Mouse (Mus musculus) gastrocnemius, postnatal 14 days (tissue): ENCODE data around the gene Tspan3. TPM values are rescaled to one million over a fixed set of nuclear protein-coding genes. Genes with fewer than 3 reads are reported as not detected.

Source experiments
- DNase-seq: peaks from one replicate; pipeline ENCODE4 v3.0.0; 2021; ENCODE audit warnings: mixed read lengths
- intact Hi-C: fragments of 180-260 bp; cut with DNase I; formaldehyde crosslinking; loops from one replicate; pipeline ENCODE4 v1.15.1; 2025; ENCODE audit warnings: low total_unique reads
- total RNA-seq, 2 experiments: library from RNA; stranded (reverse); gene quantifications; 2 replicates each; pipeline ENCODE4 v1.2.3; 2021

Gene Tspan3
- total RNA-seq, 2 experiments from 2014 or later, result 131 to 147 TPM

DNA sequence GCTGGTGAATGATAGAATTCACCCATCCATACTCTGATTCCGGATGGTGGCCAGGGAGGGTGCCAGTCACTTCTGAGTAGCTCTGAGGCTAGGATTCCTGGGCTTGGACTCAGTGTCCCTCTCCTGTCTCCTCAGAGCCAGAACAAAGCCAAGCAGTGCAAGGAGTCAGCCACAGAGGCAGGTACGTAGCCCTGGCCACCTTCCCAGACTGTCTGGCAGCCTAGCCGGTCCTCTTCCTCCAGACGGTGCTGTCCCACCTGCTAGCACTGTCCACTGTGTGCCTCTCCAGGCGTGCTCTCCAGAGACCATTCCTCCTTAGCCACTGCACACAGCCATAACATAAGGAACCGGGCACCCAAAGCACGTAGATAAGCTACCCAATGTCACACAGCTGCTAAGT is 41.7 kb downstream of the Tspan3 start:
- DNase-seq, result no peak
- intact Hi-C loops, result no loop called here

GRCm38 (mm10) chr9:56122973-56123372 is 42.3 kb downstream of the Tspan3 start:
- DNase-seq, result no peak

GRCm38 (mm10) chr9:56121097-56121496 is 44.2 kb downstream of the Tspan3 start:
- DNase-seq, result peak; percentile 59

More at GRCm38 (mm10) chr9:56122973-56123372, 42.3 kb downstream of the Tspan3 start:
- intact Hi-C loops, result no loop called here

GRCm38 (mm10) chr9:56119651-56120050 is 45.6 kb downstream of the Tspan3 start:
- DNase-seq, result no peak
- intact Hi-C loops, result loop anchor here (10.0 kb wide), 1 partner anchor 435 kb away; no protein-coding TSS in a partner anchor

More at GRCm38 (mm10) chr9:56121097-56121496, 44.2 kb downstream of the Tspan3 start:
- intact Hi-C loops, result no loop called here

- intact Hi-C loops, result loop anchor here (10.0 kb wide), 1 partner anchor 436 kb away; no protein-coding TSS in a partner anchor
- peak; percentile 49 for DNase-seq
Observed at GRCm38 (mm10) chr9:56118582-56118981, 46.7 kb downstream of the Tspan3 start.

DNA sequence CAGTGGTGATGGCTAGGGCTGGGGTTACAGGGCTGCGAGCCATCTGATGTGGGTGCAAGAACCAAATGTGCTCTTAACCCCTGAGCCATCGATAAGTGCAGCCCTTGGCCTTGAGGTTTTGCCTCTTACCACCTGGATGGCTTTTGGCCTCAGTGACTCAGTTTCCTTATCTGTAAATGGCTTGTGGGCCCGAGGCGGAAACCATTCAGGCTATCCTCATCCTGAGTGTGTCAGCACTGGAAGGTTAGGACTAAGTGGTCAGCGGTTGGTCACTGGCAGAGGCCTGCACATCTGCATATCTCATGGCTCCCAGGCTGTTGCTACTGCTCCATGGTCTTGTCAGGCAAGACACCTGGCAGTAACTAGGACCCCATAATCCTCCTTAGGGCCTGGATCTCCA is 47.2 kb downstream of the Tspan3 start:
- intact Hi-C loops, result loop anchor here (10.0 kb wide), 1 partner anchor 437 kb away; no protein-coding TSS in a partner anchor

GRCm38 (mm10) chr9:56108174-56108573 is 57.1 kb downstream of the Tspan3 start:
- DNase-seq, result no peak
- intact Hi-C loops, result no loop called here

More for the DNA sequence above, 47.2 kb downstream of the Tspan3 start:
- DNase-seq, result no peak

- intact Hi-C loops, result no loop called here
- DNase-seq, result no peak
Observed at GRCm38 (mm10) chr9:56107527-56107926, 57.8 kb downstream of the Tspan3 start.

DNA sequence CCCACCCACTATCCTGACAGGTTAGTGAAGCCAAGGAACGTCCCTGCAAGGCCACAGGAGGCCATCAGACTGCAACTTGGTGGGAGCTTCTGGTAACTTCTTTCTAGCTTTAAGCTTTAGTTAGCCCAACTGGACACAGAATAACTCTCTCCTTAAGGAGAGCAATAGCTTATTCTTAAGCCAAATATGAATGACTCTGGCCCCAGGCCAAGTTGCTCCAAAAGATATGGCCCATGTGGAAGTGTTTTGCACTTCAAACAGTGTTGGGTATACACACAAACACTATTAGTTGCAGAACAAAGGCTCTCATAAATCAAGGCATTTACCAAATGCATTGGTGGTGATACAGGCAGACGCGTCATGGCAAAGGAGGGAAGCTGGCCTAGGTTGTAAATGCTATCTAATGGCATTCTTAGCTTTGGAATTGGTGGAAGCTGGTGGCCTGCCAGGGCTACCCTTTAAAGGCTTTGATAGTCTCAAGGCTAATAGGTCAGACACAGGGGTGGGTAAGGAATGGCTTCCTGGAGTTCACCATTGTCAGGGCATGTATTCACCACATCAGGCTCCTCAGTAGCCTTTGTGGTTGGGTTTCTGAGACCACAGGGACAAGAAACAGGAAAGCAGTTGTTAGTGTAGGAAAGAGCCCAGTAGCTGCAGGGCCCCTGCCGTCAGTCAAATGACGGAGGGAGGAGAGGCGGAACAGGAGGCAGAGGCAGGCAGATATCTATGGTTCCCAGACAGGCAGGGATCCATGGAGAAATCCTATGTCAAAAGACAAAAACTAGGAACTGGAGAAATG is 58.8 kb downstream of the Tspan3 start:
- no peak for DNase-seq
- intact Hi-C loops, result no loop called here

DNA sequence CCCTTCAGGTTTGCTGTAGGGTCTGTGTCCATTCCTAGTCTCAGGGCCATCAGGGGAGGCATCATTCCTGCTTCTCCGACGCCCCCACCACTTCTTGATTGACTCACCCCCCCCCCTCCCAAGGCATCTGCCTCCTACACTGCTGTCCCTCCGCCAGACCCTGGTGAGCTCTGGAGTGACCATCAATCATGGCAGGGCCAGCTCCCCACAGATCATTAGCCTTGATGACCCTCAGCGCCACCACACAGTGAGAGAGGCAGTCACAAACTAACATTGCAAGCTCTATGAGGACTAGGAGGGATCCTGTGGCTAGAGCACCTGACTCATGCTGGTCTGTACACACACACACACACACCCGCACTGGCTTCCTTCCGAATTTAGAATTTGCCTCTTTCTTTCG is 60.4 kb downstream of the Tspan3 start:
- intact Hi-C loops, result no loop called here
- DNase-seq, result no peak

DNA sequence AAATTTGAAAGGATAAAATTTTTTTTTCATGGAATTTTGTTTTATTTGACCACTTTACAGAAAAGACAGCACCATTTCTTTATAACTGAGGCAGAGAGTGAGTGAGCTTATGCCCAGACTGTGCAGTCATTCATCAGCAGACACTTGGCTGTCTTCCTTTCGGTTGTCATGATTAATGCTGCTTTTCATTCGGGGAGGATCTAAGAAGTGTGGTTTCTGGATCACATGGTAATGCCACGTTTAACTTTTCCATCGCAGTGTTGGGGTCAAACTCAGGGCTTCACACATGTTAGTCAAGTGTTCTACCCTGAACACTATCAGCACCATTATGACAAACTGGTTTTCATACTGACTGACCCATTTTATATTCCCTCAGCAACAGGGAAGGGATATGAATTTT is 64.3 kb downstream of the Tspan3 start:
- intact Hi-C loops, result no loop called here
- DNase-seq, result no peak

DNA sequence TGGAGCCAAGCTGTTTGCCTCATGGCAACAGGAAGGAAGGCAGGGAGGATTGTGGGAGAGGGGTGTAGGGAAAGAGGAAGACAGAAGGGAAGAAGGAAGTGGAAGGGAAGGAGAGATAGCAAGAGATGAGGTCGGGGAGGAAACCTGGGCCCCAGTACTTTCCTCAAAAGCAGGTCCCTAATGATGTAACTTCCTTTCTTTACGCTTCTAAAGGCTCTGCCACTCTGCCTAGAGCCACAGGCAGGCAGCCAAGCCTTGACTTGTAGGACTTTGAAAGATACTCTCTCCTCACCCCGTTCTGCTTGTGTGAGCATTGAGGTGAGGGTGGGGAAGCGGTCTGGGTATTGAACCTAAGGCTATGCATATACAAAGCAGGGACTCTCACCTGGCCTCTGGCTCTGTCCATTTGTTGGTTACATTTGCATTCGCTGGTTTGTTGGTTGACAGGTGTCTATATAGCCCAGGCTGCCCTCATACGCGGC is 65.2 kb downstream of the Tspan3 start:
- DNase-seq, result no peak
- intact Hi-C loops, result no loop called here

- intact Hi-C loops, result no loop called here
- no peak for DNase-seq
Observed at GRCm38 (mm10) chr9:56097584-56098298, 67.5 kb downstream of the Tspan3 start.

DNA sequence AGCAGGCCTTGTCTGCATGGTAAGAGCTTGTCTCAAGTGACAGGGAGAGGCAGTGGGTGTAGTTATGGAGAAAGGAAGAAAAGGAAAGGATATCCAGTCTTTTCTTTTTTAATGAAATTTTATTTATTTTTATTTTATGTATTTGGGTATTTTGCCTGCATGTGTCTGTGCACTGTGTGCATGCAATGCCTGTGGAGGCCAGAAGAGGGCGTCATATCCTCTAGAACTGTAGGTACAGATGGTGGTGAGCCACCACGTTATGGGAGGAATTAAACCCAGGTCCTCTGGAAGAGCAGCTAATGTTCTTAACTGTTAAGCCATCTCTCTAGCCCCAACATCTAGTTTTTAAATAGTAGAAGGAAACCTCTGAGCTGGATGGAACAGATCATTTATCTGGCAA is 73.2 kb downstream of the Tspan3 start:
- intact Hi-C loops, result no loop called here

GRCm38 (mm10) chr9:56090546-56091225 is 74.6 kb downstream of the Tspan3 start:
- intact Hi-C loops, result no loop called here
- no peak for DNase-seq

More for the DNA sequence above, 73.2 kb downstream of the Tspan3 start:
- no peak for DNase-seq

DNA sequence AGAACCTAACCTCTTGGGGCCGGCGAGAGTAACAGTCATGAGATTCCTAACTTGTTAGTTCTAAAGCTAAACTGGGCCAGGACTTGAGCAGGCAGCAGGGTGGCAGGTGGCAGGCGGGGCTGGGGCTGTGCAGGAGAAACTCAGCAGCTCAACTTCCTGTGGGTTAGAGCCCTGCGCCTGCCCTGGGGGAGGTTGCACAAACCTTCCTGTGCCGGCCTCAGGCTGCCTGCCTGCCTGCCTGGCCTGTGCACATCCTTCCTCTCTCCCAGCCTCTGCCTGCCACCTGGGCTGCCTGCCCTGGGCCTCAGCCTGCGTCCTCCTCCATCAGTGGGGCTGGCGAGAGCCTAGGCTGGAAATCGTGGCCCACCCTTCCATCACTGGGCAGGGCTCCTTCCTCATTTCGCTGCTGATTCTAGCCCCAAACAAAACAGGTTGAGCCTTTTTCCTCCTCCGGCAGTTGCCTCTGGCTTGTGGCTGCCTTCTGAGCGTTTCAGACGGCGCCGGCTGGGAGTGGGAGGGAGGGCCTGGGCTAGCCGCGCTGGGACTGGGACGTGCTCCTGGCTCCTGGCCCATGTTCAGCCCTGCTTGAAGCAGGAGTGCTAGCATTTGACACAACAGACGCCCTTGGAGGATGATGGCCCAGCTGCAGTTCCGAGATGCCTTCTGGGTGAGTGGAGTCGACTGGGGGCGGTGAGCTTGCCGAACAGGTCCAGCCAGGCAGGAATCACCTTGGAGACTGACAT is 75.3 kb downstream of the Tspan3 start, which contains the start of gene Pstpip1:
Pstpip1 (plus strand) TSS at position 185 of the 743 bp plus-strand sequence.
- DNase-seq, result peak; percentile 89
- intact Hi-C loops, result no loop called here

DNA sequence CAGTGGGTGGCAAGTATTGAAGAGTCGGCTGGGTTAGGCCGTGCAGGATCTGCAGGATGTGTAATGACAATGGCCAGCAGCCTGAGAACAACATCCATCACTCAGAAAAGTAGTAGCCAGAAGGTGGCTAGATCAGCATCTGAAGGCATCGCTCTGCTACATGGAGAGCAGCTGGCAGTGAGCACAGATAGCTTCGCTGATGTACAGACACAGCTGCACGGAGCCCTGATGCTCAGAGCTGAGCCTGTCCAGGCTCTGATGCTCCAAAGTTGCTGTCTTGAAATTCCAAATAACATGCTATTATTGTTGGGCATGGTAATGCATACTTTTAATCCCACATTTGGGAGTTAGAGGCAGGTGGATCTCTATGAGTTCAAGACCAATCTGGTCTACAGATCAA is 78.8 kb downstream of the Tspan3 start:
- intact Hi-C loops, result no loop called here
- DNase-seq, result no peak
